Mouse (Mus musculus): ENCODE measurements around the gene Nrgn.

DNA sequence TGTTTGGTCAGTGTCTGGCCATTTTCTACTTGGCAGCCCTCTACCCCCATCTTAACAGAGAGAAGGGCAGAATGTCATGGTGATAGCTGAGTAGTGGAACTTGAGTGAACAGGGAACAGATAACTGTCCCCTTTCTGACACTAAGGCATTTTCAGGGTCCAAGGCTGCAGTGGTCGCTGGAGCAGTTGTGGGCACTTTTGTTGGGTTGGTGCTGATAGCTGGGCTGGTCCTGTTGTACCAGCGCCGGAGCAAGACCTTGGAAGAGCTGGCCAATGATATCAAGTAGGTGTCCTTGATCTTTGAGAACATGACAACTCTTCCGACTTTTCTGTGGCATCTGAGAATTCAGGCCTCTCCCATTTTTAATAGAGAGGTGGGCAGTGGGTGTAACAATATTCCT, 15.9 kb downstream of the Nrgn start:
- no peak for TF ChIP-seq CTCF (IDR thresholded peaks at IDR 0.05)
- TF ChIP-seq EP300 (IDR thresholded peaks at IDR 0.05): no peak
